Mouse (Mus musculus): ENCODE data around the gene Nkx6-2. TPM values are rescaled to one million over a fixed set of nuclear protein-coding genes. Genes with fewer than 3 reads are reported as not detected.

Nkx6-2 gene
- total RNA-seq, 2 experiments from 2014 or later = not detected

DNA sequence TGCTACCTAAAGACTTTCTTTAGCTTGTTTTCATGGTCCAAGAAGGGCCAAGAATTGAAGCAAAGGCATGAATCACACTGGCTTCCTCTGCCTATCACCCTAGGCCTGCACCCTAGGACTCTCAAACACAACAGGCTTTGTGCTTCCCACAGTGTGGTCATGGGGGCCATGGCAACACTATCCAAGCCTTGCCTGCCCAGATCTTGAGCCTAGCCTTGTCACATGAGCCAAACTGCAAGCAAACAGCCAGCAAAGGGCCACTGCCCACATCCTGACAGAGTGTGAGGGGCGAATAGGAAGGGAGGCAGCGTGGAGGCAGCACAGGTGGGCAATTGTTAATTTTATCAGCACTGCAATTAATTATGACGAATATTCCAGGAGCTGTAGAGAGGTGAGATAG, 9.9 kb downstream of the Nkx6-2 start:
- ATAC-seq (replicated peaks; ENCODE audit: low FRiP score, low TSS enrichment, poor library complexity, severe bottlenecking) = no peak

DNA sequence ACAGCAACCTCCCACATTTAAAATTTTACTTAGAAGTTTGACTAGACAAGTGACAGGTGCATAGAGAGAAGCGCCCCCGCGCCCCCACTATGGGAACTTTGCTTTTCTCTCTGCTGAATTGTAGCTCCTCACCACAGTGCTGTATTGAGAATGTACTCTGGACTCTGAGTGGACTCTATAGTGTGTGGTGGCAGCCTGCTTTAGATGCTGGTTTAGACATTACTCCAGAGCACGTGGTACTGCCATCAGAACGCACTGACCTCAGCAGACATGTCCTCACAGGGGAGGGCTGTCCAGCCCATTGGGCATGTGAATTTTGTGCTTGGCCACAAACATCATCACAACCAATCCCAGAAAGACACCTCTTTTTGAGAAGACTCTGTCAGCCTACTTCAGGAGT, 11.8 kb downstream of the Nkx6-2 start:
- no peak for ATAC-seq (replicated peaks; ENCODE audit: low FRiP score, low TSS enrichment, poor library complexity, severe bottlenecking)

DNA sequence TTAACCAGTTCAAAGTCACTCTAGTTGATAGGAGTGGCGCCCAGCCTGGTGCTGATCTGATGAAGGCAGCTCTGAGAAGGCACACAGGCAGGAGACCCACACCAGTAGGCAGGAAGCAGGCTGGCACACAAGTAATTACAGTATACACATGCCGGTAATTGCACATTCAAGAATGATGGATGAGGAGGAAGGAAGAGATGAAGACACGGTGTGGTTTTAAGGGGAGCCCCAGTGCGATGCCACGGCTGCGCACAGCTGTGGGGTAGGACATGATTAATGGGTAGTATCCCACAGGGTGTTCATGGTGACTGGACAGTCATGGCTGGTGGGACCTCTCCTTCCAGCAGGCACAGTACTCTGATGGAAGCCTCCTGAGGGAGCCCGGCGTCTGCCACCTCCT, 16.1 kb downstream of the Nkx6-2 start:
- no peak for ATAC-seq (replicated peaks; ENCODE audit: low FRiP score, low TSS enrichment, poor library complexity, severe bottlenecking)

DNA sequence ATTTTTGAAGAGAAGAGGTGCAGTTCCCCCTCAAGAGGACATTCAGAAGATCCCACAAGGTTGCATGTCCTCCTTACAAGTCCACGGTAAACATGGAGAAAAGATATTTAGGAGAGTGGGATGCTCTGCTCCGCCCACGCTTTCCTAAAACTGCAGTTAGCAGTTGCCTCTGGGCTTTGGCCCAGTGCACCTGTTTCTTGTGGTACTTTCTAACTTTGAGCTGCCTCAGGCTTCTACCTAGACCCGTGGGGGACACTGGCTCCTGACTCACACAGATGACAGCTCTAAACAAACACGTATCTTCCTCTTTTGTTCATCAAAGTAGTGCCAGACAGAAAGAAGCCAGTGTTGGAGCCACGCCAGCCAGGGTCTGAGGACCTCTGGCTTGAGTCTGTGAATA, 16.6 kb downstream of the Nkx6-2 start:
- no peak for ATAC-seq (replicated peaks; ENCODE audit: low FRiP score, low TSS enrichment, poor library complexity, severe bottlenecking)

DNA sequence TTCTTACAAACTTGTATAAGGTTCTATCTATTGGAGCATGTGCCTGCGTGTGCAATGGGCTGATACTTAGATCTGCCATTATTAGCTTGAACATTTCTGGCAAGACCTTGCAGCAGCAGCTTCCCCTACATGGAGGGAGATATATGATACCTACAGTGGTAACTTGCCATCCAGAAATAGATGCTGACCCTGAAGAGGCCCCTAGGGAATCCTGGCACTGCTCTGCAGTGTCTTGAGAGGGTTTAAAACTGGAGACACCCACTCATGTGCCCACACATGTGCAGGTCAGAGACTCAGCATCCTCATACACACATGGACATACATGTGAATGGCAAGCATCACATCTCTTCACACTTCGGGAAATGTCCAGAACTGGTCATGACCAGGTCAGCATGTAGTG, 18.4 kb downstream of the Nkx6-2 start:
- no peak for ATAC-seq (replicated peaks; ENCODE audit: low FRiP score, low TSS enrichment, poor library complexity, severe bottlenecking)

DNA sequence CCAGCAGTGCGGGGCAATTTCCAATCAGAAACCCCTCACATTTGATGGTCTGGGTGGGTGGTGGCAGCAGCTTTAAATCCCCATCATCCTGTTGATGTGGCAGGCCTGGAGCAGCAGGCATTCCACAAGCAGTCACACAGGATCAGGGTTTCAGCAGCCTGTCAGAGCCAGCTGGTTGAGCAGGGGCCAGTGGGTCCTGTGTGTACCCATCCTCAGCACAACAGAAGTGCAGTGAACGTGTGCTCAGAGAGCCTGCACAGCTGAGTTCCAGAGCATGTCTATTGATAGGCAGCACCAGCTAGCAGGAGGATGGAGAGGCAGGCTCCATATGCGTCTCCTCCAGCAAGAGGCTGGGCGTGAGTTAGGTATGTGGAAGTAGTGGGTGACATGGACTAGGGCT, 19.2 kb downstream of the Nkx6-2 start:
- ATAC-seq (replicated peaks; ENCODE audit: low FRiP score, low TSS enrichment, poor library complexity, severe bottlenecking) = no peak

DNA sequence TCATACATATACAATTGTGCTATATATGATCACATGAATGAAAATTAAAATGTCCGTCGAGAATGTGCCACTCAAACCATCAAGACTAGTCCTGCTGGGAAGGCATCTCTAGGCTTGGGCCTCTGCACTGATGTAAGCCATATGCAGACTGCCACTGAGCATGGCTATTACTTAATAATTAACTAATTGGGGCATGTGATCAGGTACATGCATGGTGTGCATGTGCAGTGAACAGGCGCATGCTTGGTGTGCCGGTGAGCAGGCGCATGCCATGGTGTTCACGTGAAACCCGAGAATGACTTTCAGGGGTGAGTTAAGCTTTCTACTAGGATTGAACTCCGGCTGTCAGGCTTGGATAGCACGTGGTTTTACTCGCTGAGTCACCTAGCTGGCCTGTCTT, 22.9 kb downstream of the Nkx6-2 start:
- ATAC-seq (replicated peaks; ENCODE audit: low FRiP score, low TSS enrichment, poor library complexity, severe bottlenecking) = no peak

DNA sequence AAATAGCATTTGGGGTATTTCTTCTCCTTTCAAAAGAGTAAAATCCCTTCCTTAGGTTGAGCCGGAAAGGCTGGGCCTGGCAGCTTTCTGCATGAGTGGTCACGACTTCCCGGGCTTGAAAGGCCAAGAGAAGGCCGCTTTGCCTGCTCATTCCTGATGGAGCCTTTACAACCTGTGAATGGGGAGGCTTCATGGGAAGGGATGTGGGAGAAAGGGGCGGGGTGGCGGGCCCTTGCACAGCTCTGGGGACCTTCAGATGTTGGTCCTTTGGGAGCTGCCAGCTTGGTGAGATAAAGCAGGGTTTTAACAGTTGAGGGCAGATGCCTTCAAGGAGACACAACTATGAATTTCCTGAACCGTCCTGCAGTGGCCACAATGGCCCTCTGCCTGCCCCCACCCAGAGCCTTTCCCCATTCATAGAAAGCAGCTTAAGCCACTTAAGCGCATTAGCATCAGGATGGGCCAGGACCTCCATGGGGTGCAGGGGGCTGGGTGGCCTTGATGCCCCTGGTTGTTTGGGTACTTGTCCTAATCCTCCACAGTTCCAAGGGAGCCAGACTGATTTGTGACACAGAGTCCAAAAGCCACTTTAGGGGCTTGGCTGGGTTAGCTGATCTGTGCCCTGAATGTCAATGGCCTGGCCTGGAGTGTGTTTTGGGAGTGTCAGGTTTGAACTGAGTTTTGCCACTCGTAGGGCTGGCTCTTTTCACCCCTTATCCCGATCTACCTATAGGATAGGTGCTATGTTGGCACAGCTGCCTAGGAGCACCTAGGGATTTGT, 25.7 kb downstream of the Nkx6-2 start:
- ATAC-seq (replicated peaks; ENCODE audit: low FRiP score, low TSS enrichment, poor library complexity, severe bottlenecking) = no peak

DNA sequence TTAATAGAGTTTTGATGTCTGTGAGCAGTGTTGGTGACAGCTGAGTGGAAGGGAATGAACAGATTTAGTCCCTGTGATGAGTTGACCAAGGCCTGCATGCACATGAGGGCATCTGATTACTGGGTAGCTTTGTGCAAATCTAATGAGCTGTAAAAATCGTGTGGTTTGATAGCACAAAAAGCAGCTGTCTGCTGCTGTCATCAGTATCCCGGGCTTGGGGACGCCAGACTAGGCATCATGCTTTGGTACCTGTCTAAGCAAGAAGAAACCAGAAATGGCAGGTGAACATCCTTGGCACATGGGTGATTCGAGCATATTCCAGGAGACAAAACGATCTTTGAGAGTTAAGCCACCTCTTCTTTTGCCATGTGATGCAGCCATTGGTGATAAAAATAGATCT, 26.3 kb downstream of the Nkx6-2 start:
- no peak for ATAC-seq (replicated peaks; ENCODE audit: low FRiP score, low TSS enrichment, poor library complexity, severe bottlenecking)

DNA sequence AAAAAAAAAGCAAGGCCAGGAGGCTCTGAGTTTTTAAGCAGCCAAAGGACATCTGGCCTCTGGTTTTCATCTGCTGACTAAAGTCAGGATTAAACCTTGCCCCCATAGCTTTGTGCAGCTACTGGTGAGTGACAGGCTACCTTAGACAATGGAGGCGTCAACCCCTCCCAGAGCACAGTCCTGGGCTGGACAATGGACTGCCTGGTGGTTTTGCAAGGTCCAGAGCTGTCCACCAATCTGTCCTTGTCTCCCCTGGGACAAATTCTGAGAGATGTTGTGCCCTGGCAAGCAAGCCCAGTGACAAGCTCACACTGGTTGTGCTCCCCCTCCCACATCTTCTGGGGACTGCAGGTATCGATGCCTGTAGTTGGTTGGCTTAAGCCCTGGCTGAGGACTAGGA, 31.1 kb downstream of the Nkx6-2 start:
- no peak for ATAC-seq (replicated peaks; ENCODE audit: low FRiP score, low TSS enrichment, poor library complexity, severe bottlenecking)

DNA sequence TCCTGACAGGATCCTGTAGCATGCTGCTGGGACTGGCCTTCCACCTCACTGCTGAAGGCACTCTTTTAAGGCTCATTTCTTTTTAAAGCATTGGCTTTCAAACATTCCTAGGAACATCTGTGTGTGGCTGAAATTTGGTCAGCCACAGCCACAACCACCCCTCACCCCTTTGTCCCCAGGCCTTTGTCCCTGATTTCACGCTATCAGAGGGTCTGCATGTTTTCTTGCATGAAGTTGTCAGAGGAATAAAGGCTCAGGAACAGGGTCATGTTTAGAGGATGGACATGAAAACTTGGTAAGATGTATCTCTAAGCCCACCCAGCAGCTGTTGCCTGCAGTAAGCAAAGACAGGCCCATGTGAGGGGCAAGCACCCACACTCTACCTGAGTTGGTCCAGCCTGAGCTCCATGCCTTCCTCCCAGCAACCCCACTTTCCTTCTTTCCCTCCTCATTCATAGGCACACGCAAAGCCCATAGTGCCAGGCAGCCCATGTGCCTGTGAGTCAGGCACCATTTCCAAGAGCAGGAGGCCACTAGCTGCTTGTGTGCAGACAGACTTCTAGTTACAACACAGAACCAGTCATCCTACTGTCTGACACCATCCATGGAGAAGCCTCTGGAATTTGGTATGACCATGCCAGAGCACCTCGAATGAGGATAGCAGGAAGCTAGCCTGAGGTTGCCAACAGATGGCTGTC, 32.4 kb downstream of the Nkx6-2 start:
- ATAC-seq (replicated peaks; ENCODE audit: low FRiP score, low TSS enrichment, poor library complexity, severe bottlenecking) = no peak

DNA sequence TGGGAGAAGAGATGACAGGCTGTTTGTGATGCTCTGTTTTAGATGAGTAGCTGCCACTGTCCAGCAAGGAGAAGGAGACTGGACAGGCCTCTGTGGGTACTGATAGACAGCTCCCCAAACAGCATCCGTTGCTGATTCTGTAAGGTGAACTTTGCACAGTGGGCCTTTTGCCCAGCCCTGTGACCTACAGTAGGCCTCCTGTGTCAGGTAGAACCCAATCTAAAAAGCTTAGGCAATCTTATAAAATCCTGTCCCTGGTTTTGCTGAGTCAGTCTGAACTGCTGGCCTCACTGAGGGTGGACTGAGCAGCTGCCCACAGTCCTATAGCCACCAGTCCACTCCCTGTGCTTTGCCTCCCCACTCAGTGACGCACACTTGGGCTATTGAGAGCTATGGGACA, 35.3 kb downstream of the Nkx6-2 start:
- no peak for ATAC-seq (replicated peaks; ENCODE audit: low FRiP score, low TSS enrichment, poor library complexity, severe bottlenecking)

DNA sequence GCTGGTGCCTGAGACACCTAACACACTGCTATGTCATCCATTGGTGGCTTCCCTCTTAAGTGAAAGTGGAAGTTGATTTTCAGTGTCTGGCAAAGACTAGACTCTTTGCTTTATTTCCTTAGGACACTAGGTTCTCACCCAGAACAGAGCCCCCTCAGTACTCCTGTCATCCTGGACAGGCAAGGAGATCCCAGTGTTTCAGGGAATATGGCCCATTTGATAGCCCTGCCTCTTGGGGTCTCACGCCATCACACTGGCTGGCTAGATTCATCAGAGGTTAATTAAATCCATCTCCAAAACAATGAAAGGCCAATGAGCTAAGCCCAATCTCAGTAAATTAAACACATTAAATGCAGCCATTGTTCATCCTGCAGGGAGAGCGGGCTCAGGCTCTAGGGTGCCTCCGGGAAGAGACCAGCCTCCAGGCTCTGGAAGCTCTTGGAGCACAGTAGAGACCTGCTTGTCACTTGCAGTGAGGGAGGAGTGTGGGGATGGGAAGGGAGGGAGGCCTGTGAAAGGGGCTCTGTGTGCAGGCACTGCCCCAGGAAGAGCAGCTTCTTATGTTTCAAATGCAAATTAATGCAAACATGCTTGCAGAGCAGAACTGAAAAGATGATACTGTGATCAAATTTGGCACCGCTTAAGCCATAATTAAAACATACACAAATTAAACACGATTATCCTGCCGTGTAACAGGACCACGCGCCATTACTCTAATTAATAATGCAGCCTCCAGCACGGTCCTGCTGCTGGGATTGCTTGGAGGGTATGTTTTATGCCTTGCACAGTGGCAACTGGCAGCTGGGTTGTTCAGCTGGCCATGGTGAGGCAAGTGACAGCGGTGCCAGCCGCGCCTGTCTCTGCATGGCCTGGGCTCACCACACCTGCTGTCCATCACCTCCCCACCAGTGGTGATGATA, 37.6 kb downstream of the Nkx6-2 start:
- no peak for ATAC-seq (replicated peaks; ENCODE audit: low FRiP score, low TSS enrichment, poor library complexity, severe bottlenecking)

DNA sequence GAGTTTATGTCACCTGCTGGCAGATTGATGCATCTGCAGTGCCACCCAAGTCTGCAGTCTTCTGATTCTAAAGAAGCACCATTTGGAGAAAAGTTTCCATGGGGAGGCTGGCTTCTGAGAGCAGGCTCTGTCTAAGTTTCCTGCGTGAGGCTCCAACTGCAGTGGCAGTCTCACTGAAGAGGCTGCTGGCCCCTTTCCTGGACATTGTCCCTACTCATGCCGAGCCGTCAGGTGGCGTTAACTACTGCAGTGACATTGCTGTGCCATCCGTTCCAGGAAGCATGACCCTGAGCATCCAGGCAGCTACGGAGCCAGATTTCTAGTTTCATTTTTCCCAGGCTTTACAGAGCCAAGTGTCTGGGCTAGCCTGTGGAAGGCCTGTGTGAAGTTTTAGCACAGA, 41.2 kb downstream of the Nkx6-2 start:
- ATAC-seq (replicated peaks; ENCODE audit: low FRiP score, low TSS enrichment, poor library complexity, severe bottlenecking) = no peak

DNA sequence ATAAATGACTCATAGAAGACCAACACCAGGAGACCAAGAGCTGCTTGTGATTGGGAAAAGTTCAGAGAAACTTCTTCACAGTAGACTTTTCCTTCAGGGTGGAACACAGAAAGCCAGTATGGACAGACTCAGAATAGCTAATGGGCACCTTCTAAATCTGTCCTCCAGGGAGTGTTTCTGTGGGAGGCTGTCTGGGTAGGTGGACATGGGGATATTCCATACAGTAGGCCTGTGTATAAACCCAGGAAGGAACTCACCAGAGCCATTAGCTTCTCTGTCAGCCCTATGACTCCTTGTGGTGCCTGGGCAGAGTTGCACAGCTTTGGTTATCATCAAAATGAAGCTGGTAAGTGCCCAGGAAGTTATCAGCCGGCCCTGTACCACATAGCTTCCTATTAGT, 42.0 kb downstream of the Nkx6-2 start:
- ATAC-seq (replicated peaks; ENCODE audit: low FRiP score, low TSS enrichment, poor library complexity, severe bottlenecking) = no peak

DNA sequence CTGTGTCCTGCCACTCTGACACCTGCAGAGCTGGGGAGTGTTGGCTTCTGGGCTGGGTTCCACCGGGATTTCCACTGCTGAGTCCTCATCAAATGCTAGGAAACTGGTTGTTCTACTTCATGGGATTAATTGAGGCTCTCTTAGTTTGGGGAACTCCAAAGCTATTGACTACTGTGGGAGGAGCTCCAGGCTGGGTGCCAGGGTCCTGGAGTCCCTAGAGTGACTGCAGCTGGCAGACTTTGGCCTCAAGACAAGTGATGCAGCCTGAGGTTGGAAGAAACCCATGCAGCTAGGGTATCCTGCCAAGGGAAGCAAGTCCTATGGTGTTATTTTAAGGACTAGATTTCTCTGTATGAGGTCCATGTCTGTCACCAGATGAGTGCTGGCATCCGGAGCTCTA, 44.1 kb downstream of the Nkx6-2 start:
- ATAC-seq (replicated peaks; ENCODE audit: low FRiP score, low TSS enrichment, poor library complexity, severe bottlenecking) = no peak

DNA sequence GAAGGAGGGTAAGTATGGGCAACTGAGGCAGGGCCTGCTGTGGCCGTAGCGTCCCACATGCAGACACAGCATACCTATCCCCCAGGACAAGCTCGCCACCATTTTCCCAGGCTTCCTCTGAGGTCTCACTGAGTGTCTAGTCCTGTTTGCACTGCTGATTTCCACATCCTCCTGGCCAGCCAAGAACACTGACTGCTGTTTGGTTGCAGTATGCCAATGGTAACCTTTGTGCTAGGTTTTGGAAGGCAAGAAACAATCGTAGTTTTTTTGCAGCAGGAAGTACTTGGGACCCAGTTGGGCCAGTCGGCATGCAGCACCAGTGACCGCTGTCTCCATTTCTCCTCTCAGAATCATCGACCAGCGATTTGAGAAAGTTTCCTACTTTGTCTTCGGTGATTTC, 44.8 kb downstream of the Nkx6-2 start:
- no peak for ATAC-seq (replicated peaks; ENCODE audit: low FRiP score, low TSS enrichment, poor library complexity, severe bottlenecking)

DNA sequence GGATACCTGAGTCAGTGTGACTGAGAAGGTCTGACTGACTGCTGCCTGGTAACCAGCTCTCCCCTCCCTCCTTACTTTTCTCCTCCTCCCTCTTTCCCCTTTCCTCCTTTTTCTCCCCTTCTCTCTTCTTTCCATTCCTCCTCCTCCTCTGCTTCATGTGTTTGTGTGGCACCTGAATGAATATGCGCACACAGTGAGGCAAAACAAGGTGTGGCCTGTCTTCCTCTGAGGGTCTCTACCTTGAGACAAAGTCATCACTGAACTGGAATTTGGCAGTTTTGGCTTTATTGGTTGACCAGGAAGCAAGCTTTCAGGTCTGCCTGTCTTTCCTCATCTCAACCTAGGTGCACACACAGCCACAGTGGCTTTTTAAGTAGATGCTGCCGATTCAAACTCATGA, 45.8 kb downstream of the Nkx6-2 start:
- ATAC-seq (replicated peaks; ENCODE audit: low FRiP score, low TSS enrichment, poor library complexity, severe bottlenecking) = no peak

DNA sequence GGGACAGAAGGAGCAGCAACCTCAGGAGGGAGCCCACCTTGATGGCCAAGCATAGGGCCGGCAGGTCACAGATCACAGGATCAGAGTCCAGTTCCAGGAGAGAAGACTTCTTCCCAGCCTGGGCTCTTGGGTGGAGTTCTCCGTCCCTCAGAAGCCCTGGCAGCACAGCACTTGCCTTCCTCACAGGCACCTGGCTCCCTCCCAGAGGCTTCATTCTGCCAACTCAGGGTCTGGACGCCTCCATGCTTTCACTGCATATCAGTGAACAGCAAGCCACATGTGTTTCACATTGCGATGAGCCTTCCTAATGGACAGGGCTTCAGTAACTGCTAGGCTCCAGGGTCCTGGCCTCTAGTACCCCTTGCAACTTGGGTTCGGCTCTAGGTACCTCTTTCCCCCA, 46.3 kb downstream of the Nkx6-2 start:
- ATAC-seq (replicated peaks; ENCODE audit: low FRiP score, low TSS enrichment, poor library complexity, severe bottlenecking) = no peak

DNA sequence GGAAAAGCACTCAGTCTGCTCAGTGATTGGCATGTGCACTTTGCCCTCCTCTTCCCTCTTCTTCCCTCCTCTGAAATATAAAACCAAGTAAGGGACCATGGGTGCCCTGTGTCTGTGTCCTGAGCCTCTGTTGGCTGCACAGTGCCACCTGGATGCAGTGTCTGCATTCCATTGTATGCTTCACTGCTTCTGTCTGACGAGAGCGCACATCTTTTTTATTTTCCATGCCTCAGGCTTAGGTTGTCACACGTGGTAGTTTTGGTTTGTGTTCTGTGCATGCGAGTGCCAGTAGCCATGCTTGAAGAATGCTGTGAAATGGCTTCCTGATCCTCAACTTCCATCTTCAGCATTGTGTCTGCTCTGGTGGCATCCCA, 51.2 kb downstream of the Nkx6-2 start:
- ATAC-seq (replicated peaks; ENCODE audit: low FRiP score, low TSS enrichment, poor library complexity, severe bottlenecking) = no peak

All from megakaryocyte-erythroid progenitor cell, adult 5-6 weeks (primary cell).